30 mouse cellular contexts compared by ENCODE assay signal in the genomic region with DNA sequence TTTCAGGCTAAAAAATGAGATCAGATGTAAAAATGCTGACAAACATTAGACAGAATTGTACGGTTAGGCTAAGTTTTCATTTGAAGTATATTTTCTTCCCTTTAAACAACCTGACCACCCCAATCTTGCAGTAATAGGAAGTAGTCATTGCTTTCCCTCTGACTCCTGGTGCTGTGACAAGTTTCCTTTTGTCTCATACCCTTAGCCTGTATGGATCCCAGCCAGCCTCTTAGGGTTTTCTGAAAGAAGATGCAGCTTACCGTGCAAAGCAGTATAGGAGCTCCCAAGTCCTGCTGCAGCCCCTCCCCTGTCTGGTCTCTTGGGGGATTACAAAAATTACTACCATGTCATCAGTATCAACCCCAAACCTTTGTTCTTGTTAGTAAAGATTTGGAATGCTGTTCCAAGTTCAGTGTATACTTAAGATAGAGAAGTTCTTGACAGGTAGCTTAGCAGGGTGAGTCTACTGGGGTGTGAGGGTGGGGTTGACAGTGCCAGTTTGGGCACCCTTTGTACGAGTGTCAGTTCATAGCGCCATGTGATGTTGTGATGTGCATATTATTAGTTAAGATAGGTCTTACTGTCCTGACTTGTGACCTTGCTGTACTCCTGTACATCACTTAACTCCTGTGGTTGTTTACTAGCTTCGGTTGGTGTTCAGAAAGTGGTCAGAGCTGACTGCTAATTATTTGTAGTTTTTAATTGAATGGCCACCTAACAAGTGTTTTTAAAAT. TPM values are rescaled to one million over a fixed set of nuclear protein-coding genes. Genes with fewer than 3 reads are reported as not detected.
DNase-seq lines count a peak whose midpoint lies in the region; ATAC-seq and TF ChIP-seq lines count a peak whose summit lies in the region.
"Had no signal": no experiment of that assay in that cellular context is flagged by ENCODE, and none has a peak within 500 bp of the region (broad histone marks: within the 10 kb centered on the region; RNA-seq: fewer than 3 reads in every experiment).

No protein-coding gene starts in this region.

- 54% methylated on average over 5 of the region's 5 CpGs for WGBS in heart, adult 2 months
- 56% methylated on average over 5 of the region's 5 CpGs for WGBS in heart, embryonic 12.5 days
- 66% methylated on average over 5 of the region's 5 CpGs for WGBS in kidney, postnatal 0 days
- WGBS in liver, embryonic 12.5 days (ENCODE audit: insufficient replicate concordance) = 63% methylated on average over 5 of the region's 5 CpGs
- 61% methylated on average over 5 of the region's 5 CpGs for WGBS in stomach, postnatal 0 days

- peaks cover 45% of the 10 kb centered on the region for H3K36me3 ChIP-seq in heart, adult 2 months (ENCODE audit: control insufficient read depth, insufficient read depth, low read length)
- H3K36me3 ChIP-seq in heart, embryonic 12.5 days = no peaks in the 10 kb centered on the region
- 0 out of 2 replicates have a peak, but pooled peaks cover 3% of the 10 kb centered on the region for H3K36me3 ChIP-seq in kidney, postnatal 0 days (ENCODE audit: insufficient read depth, low read length)
- H3K36me3 ChIP-seq in liver, embryonic 12.5 days = no peaks in the 10 kb centered on the region
- no peaks in the 10 kb centered on the region for H3K36me3 ChIP-seq in stomach, postnatal 0 days (ENCODE audit: control insufficient read depth, insufficient read depth, low read length)
- H3K36me3 ChIP-seq: embryonic facial prominence, embryonic 15.5 days; midbrain, embryonic 13.5 days had no signal

- H3K4me2 ChIP-seq in heart, embryonic 12.5 days = no peak overlapping the region
- H3K4me2 ChIP-seq in kidney, postnatal 0 days (ENCODE audit: low read length) = no peak overlapping the region
- no peak overlapping the region for H3K4me2 ChIP-seq in liver, embryonic 12.5 days
- H3K4me2 ChIP-seq in stomach, postnatal 0 days (replicated peaks; ENCODE audit: low read depth) = no peak overlapping the region
- H3K4me2 ChIP-seq: embryonic facial prominence, embryonic 15.5 days; hindbrain, embryonic 14.5 days; midbrain, embryonic 13.5 days had no signal

- peak overlapping the region; percentile 6; the same call in 1 of the 2 replicates for H3K27ac ChIP-seq in heart, adult 2 months
- no peak overlapping the region for H3K27ac ChIP-seq in heart, embryonic 12.5 days (ENCODE audit: poor library complexity, severe bottlenecking)
- H3K27ac ChIP-seq in kidney, postnatal 0 days = 0 out of 2 replicates have a peak overlapping the region, but pooled peaks have one; percentile 10
- H3K27ac ChIP-seq in liver, embryonic 12.5 days = peak overlapping the region; percentile 53; the same call in 1 of the 2 replicates
- peak overlapping the region; percentile 49 for H3K27ac ChIP-seq in stomach, postnatal 0 days (replicated peaks)
- H3K27ac ChIP-seq: embryonic facial prominence, embryonic 15.5 days; hindbrain, embryonic 14.5 days; midbrain, embryonic 13.5 days had no signal

- TF ChIP-seq EP300 in heart, adult 2 months (IDR thresholded peaks at IDR 0.05; ENCODE audit: insufficient read depth, low read depth, low read length) = no peak
- TF ChIP-seq EP300 in stomach, postnatal 0 days (optimal IDR thresholded peaks at IDR 0.05) = no peak

- H3K79me2 ChIP-seq in heart, adult 2 months (replicated peaks; ENCODE audit: control insufficient read depth, insufficient read depth, low read length) = peaks cover 9% of the 10 kb centered on the region

- DNase-seq in heart, adult 2 months = no peak
- no peak for DNase-seq in kidney, postnatal 0 days (ENCODE audit: low spot score)
- no peak for DNase-seq in kidney, postnatal 10 days
- no peak for DNase-seq in stomach, postnatal 0 days (ENCODE audit: low spot score)
- DNase-seq in neural tube, embryonic 10.5 days (ENCODE audit: extremely low spot score, low spot score) = no peak
- DNase-seq in gastrocnemius, postnatal 36 days = no peak
- DNase-seq: adrenal gland, postnatal 10 days; cerebellum, postnatal 25 days; thymus, adult 18-20 months; thymus, postnatal 4 days had no signal

- no peak overlapping the region for H3K4me3 ChIP-seq in heart, adult 2 months
- no peak overlapping the region for H3K4me3 ChIP-seq in heart, embryonic 12.5 days
- no peak overlapping the region for H3K4me3 ChIP-seq in kidney, postnatal 0 days (replicated peaks; ENCODE audit: low read depth, low read length)
- H3K4me3 ChIP-seq in liver, embryonic 12.5 days = no peak overlapping the region
- no peak overlapping the region for H3K4me3 ChIP-seq in stomach, postnatal 0 days (ENCODE audit: low read depth, low read length)
- H3K4me3 ChIP-seq: embryonic facial prominence, embryonic 15.5 days; midbrain, embryonic 13.5 days had no signal

- H3K9me3 ChIP-seq in heart, embryonic 12.5 days (replicated peaks) = no peaks in the 10 kb centered on the region
- no peaks in the 10 kb centered on the region for H3K9me3 ChIP-seq in kidney, postnatal 0 days (replicated peaks; ENCODE audit: low read length)
- no peaks in the 10 kb centered on the region for H3K9me3 ChIP-seq in liver, embryonic 12.5 days (replicated peaks)
- H3K9me3 ChIP-seq in stomach, postnatal 0 days (ENCODE audit: control insufficient read depth, low read length) = no peaks in the 10 kb centered on the region
- H3K9me3 ChIP-seq: embryonic facial prominence, embryonic 15.5 days; midbrain, embryonic 13.5 days had no signal

- no peaks in the 10 kb centered on the region for H3K27me3 ChIP-seq in heart, adult 2 months (ENCODE audit: control insufficient read depth, insufficient read depth, low read length)
- no peaks in the 10 kb centered on the region for H3K27me3 ChIP-seq in heart, embryonic 12.5 days (replicated peaks)
- no peaks in the 10 kb centered on the region for H3K27me3 ChIP-seq in kidney, postnatal 0 days (ENCODE audit: insufficient read depth, low read length)
- H3K27me3 ChIP-seq in liver, embryonic 12.5 days (replicated peaks) = no peaks in the 10 kb centered on the region
- no peaks in the 10 kb centered on the region for H3K27me3 ChIP-seq in stomach, postnatal 0 days (ENCODE audit: control insufficient read depth, insufficient read depth, low read length)
- H3K27me3 ChIP-seq: embryonic facial prominence, embryonic 15.5 days; midbrain, embryonic 13.5 days; Patski had no signal

- TF ChIP-seq POLR2A in heart, adult 2 months (IDR thresholded peaks at IDR 0.05; ENCODE audit: insufficient read depth, low read depth, low read length) = no peak

- H3K9ac ChIP-seq in heart, adult 2 months (ENCODE audit: low read depth, low read length) = no peak overlapping the region
- H3K9ac ChIP-seq in heart, embryonic 12.5 days = no peak overlapping the region
- H3K9ac ChIP-seq in kidney, postnatal 0 days (ENCODE audit: low read depth, low read length) = no peak overlapping the region
- H3K9ac ChIP-seq in liver, embryonic 12.5 days = no peak overlapping the region
- no peak overlapping the region for H3K9ac ChIP-seq in stomach, postnatal 0 days (ENCODE audit: low read length)
- H3K9ac ChIP-seq: embryonic facial prominence, embryonic 15.5 days; hindbrain, embryonic 14.5 days; midbrain, embryonic 13.5 days had no signal

- H3K4me1 ChIP-seq in heart, adult 2 months (ENCODE audit: control insufficient read depth, insufficient read depth, low read length) = peaks cover 33% of the 10 kb centered on the region
- peaks cover 62% of the 10 kb centered on the region for H3K4me1 ChIP-seq in heart, embryonic 12.5 days (replicated peaks)
- H3K4me1 ChIP-seq in kidney, postnatal 0 days (replicated peaks; ENCODE audit: insufficient read depth, low read length) = peaks cover 30% of the 10 kb centered on the region
- H3K4me1 ChIP-seq in liver, embryonic 12.5 days = peaks cover 32% of the 10 kb centered on the region
- H3K4me1 ChIP-seq in stomach, postnatal 0 days (replicated peaks; ENCODE audit: control insufficient read depth, insufficient read depth) = 0 out of 2 replicates have a peak, but pooled peaks cover 2% of the 10 kb centered on the region
- H3K4me1 ChIP-seq: midbrain, embryonic 13.5 days had no signal

- intact Hi-C loops in heart, adult 2 months (cut with DNase I) = no loop called here
- intact Hi-C loops in gastrocnemius, postnatal 36 days (cut with DNase I) = no loop called here

- TF ChIP-seq CTCF in heart, adult 2 months (IDR thresholded peaks at IDR 0.05) = no peak
- TF ChIP-seq CTCF in kidney, postnatal 0 days (IDR thresholded peaks at IDR 0.05; ENCODE audit: low read depth) = no peak
- no peak for TF ChIP-seq CTCF in stomach, postnatal 0 days (IDR thresholded peaks at IDR 0.05; ENCODE audit: low read depth)

- no peak for ATAC-seq in heart, embryonic 12.5 days (ENCODE audit: insufficient number of reproducible peaks, low FRiP score)
- no peak for ATAC-seq in kidney, postnatal 0 days (replicated peaks; ENCODE audit: low FRiP score, low read depth)
- ATAC-seq in liver, embryonic 12.5 days = peak; percentile 33; the same call in 1 of the 2 replicates
- no peak for ATAC-seq in stomach, postnatal 0 days (ENCODE audit: low FRiP score, low TSS enrichment)
- ATAC-seq: CD4-positive, CD25-positive, alpha-beta regulatory T cell, adult 4 months; midbrain, embryonic 13.5 days; Patski had no signal

RNA-seq across cellular contexts. Expression of a gene that starts 18.9 kb away (rescaled TPM):
- 100 to 1,000 TPM; 102 to 128 TPM for total RNA-seq in heart, adult 2 months (2021)
- 15.4 and 33.7 TPM in 2 replicates for polyA plus RNA-seq in heart, adult 2 months (2012; rRNA removed)
- polyA plus RNA-seq in heart, embryonic 12.5 days (2016; fragmentation: Nextera tagmentation; extraction: Ambion mirVana) = 83.9 and 84.8 TPM in 2 replicates
- 55.9 and 60.2 TPM in 2 replicates for polyA plus RNA-seq in kidney, postnatal 0 days (2015; fragmentation: Nextera tagmentation; extraction: Ambion mirVana)
- polyA plus RNA-seq in liver, embryonic 12.5 days (2016; fragmentation: Nextera tagmentation; extraction: Ambion mirVana) = 16.5 and 17.5 TPM in 2 replicates
- 26.1 and 29.8 TPM in 2 replicates for polyA plus RNA-seq in stomach, postnatal 0 days (2015; fragmentation: Nextera tagmentation; extraction: Ambion mirVana)
- total RNA-seq in gastrocnemius, postnatal 36 days (2021) = 10 to 100 TPM; 36.7 to 37.6 TPM

RNA-seq across cellular contexts. Expression of a gene that starts 47.0 kb away (rescaled TPM):
- not detected for total RNA-seq in heart, adult 2 months (2021)
- polyA plus RNA-seq in heart, adult 2 months (2012; rRNA removed) = not detected in 2 replicates
- 0.17 and 0.23 TPM in 2 replicates for polyA plus RNA-seq in heart, embryonic 12.5 days (2016; fragmentation: Nextera tagmentation; extraction: Ambion mirVana)
- polyA plus RNA-seq in kidney, postnatal 0 days (2015; fragmentation: Nextera tagmentation; extraction: Ambion mirVana) = 0.09 TPM in 1 of 2 replicates, not detected in the other
- 0.06 and 0.11 TPM in 2 replicates for polyA plus RNA-seq in liver, embryonic 12.5 days (2016; fragmentation: Nextera tagmentation; extraction: Ambion mirVana)
- 0.11 TPM in 1 of 2 replicates, not detected in the other for polyA plus RNA-seq in stomach, postnatal 0 days (2015; fragmentation: Nextera tagmentation; extraction: Ambion mirVana)
- total RNA-seq in gastrocnemius, postnatal 36 days (2021) = not detected
- total RNA-seq: adrenal gland, postnatal 10 days; gastrocnemius, adult 8-10 months; heart, postnatal 25 days; layer of hippocampus, adult 18-20 months; layer of hippocampus, postnatal 25 days; left cerebral cortex, postnatal 25 days had no signal
- polyA plus RNA-seq: brain, embryonic 14.5 days; CD4-positive, CD25-positive, alpha-beta regulatory T cell, adult 4 months; Patski had no signal

RNA-seq across cellular contexts. Expression of a gene that starts 57.3 kb away (rescaled TPM):
- 1 to 10 TPM; 2.0 TPM for total RNA-seq in heart, adult 2 months (2021)
- 0.47 and 0.76 TPM in 2 replicates for polyA plus RNA-seq in heart, adult 2 months (2012; rRNA removed)
- polyA plus RNA-seq in heart, embryonic 12.5 days (2016; fragmentation: Nextera tagmentation; extraction: Ambion mirVana) = not detected in 2 replicates
- polyA plus RNA-seq in kidney, postnatal 0 days (2015; fragmentation: Nextera tagmentation; extraction: Ambion mirVana) = not detected in 2 replicates
- not detected in 2 replicates for polyA plus RNA-seq in liver, embryonic 12.5 days (2016; fragmentation: Nextera tagmentation; extraction: Ambion mirVana)
- polyA plus RNA-seq in stomach, postnatal 0 days (2015; fragmentation: Nextera tagmentation; extraction: Ambion mirVana) = not detected in 2 replicates
- not detected for total RNA-seq in gastrocnemius, postnatal 36 days (2021)
- total RNA-seq: adrenal gland, postnatal 10 days; ES-E14; gastrocnemius, adult 8-10 months; layer of hippocampus, adult 18-20 months; layer of hippocampus, postnatal 25 days; left cerebral cortex, postnatal 25 days had no signal
- polyA plus RNA-seq: brain, embryonic 14.5 days; CD4-positive, CD25-positive, alpha-beta regulatory T cell, adult 4 months; embryonic facial prominence, embryonic 15.5 days; forebrain, embryonic 11.5 days; hindbrain, embryonic 14.5 days; intestine, embryonic 14.5 days; limb, embryonic 14.5 days; lung, embryonic 16.5 days; midbrain, embryonic 13.5 days; neural tube, embryonic 14.5 days; Patski; stomach, embryonic 14.5 days had no signal
